Mouse (Mus musculus) midbrain, postnatal 0 days (tissue): ENCODE measurements at regions not wholly inside any gene's neighbourhood (a gene's known extent, or its start where the extent isn't known, plus 50 kb on each side); places are given as distances from the start of the nearest gene placed in this dataset.

Source experiments
- ATAC-seq: fragments of 200-750 bp; cut with Nextera tagmentation; 2 replicates; pipeline ENCODE4 v1.8.0; 2017; ENCODE audit warnings: moderate number of reproducible peaks, mild to moderate bottlenecking, moderate TSS enrichment, moderate library complexity; ENCODE audit not compliant: low FRiP score
- DNase-seq: peaks from one replicate; pipeline ENCODE4 v3.0.0-alpha.2; 2015; ENCODE audit warnings: low spot score
- H3K27ac ChIP-seq: fragments of 300-500 bp; sonication (generic); 2 replicates; pipeline ENCODE4 v1.5.1; 2014; ENCODE audit warnings: low read depth, mild to moderate bottlenecking, low read length, mixed read lengths
- H3K27me3 ChIP-seq: fragments of 300-500 bp; sonication (generic); 2 replicates; pipeline ENCODE4 v1.6.1; 2014; ENCODE audit warnings: low read length, control low read depth, mixed read lengths; ENCODE audit not compliant: insufficient read depth
- H3K36me3 ChIP-seq: fragments of 300-500 bp; sonication (generic); 2 replicates; pipeline ENCODE4 v1.6.1; 2014; ENCODE audit warnings: low read length, control low read depth, mixed read lengths; ENCODE audit not compliant: insufficient read depth
- H3K4me1 ChIP-seq: fragments of 300-500 bp; sonication (generic); 2 replicates; pipeline ENCODE4 v1.6.1; 2014; ENCODE audit warnings: mild to moderate bottlenecking, control low read depth, antibody characterized with exemption, low read length, mixed read lengths; ENCODE audit not compliant: insufficient read depth
- H3K4me2 ChIP-seq: fragments of 300-500 bp; sonication (generic); 2 replicates; pipeline ENCODE4 v1.6.1; 2014; ENCODE audit warnings: low read depth, mild to moderate bottlenecking, low read length, mixed read lengths; ENCODE audit not compliant: poor library complexity, severe bottlenecking
- H3K4me3 ChIP-seq: fragments of 300-500 bp; sonication (generic); 2 replicates; pipeline ENCODE4 v1.5.1; 2014; ENCODE audit warnings: low read depth, mild to moderate bottlenecking, low read length, moderate library complexity
- H3K9ac ChIP-seq: fragments of 300-500 bp; sonication (generic); replicated peaks from 2 replicates; pipeline ENCODE4 v1.6.1; 2014; ENCODE audit warnings: mild to moderate bottlenecking, low read length, moderate library complexity, mixed read lengths; ENCODE audit not compliant: poor library complexity, severe bottlenecking
- H3K9me3 ChIP-seq: fragments of 300-500 bp; sonication (generic); 2 replicates; pipeline ENCODE4 v1.6.1; 2016; ENCODE audit warnings: low read length, control low read depth
- CTCF ChIP-seq: IDR thresholded peaks from 2 replicates; pipeline ENCODE4 v1.5.1; 2016; ENCODE audit warnings: antibody characterized with exemption, mild to moderate bottlenecking
- WGBS: fragments of 180-500 bp; shearing (Covaris S2); extraction: QIAGEN DNeasy Blood & Tissue Kit; methylation state at CpG from one replicate; pipeline ENCODE4 v1.1.7; 2014; 5-methylcytosine and 5-hydroxymethylcytosine counted together

- WGBS: 87% methylated on average over 12 of the region's 12 CpGs
- ATAC-seq (no peak), DNase-seq (no peak)
- no peak overlapping the region for H3K27ac ChIP-seq
- no peak overlapping the region for H3K4me2 ChIP-seq
- no peak overlapping the region for H3K4me3 ChIP-seq
- H3K27me3 ChIP-seq: no peaks in the 10 kb centered on the region
- H3K36me3 ChIP-seq: no peaks in the 10 kb centered on the region
- no peaks in the 10 kb centered on the region for H3K4me1 ChIP-seq
- TF ChIP-seq CTCF: no peak
- no peaks in the 10 kb centered on the region for H3K9me3 ChIP-seq
- H3K9ac ChIP-seq: no peak overlapping the region
These were observed 261.7 kb upstream of the Prickle1 start for GRCm38 (mm10) chr15:93857336-93857901.

- H3K9me3 ChIP-seq: no peaks in the 10 kb centered on the region
- H3K4me3 ChIP-seq: no peak overlapping the region
- WGBS: 82% methylated on average over 3 of the region's 3 CpGs
- H3K27me3 ChIP-seq: no peaks in the 10 kb centered on the region
- no peak overlapping the region for H3K27ac ChIP-seq
- H3K4me1 ChIP-seq: no peaks in the 10 kb centered on the region
- ATAC-seq (no peak), DNase-seq (no peak)
- no peaks in the 10 kb centered on the region for H3K36me3 ChIP-seq
- no peak overlapping the region for H3K4me2 ChIP-seq
- TF ChIP-seq CTCF: no peak
- H3K9ac ChIP-seq: no peak overlapping the region
These were observed 257.5 kb upstream of the Prickle1 start for GRCm38 (mm10) chr15:93853221-93853620.

DNA sequence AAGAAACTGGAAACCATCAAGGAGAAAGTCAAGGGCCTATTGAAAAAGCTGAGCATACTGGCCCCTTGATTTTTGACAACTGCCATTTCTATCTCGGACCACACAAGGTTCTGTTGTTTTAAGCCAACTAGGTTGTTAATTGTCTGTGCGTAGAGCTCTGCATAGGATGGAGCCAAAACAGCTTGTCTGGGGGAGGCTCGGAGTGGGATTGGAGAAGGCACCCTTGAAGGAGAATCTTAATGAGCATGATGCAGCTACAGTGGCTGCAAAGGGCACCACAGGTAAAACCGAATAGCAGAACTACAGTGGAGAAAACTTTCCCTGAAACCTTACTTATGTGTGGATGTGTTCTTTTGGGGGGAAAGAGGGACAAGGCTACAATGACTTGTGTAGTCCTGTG lies 256.4 kb upstream of the Prickle1 start:
- H3K9ac ChIP-seq: no peak overlapping the region
- no peak for DNase-seq
- ATAC-seq: no peak
- H3K27ac ChIP-seq: no peak overlapping the region
- H3K4me2 ChIP-seq: no peak overlapping the region
- H3K27me3 ChIP-seq: no peaks in the 10 kb centered on the region
- H3K36me3 ChIP-seq: no peaks in the 10 kb centered on the region
- no peaks in the 10 kb centered on the region for H3K4me1 ChIP-seq
- 93% methylated on average over 4 of the region's 4 CpGs for WGBS
- TF ChIP-seq CTCF: no peak
- H3K4me3 ChIP-seq: no peak overlapping the region
- no peaks in the 10 kb centered on the region for H3K9me3 ChIP-seq

DNA sequence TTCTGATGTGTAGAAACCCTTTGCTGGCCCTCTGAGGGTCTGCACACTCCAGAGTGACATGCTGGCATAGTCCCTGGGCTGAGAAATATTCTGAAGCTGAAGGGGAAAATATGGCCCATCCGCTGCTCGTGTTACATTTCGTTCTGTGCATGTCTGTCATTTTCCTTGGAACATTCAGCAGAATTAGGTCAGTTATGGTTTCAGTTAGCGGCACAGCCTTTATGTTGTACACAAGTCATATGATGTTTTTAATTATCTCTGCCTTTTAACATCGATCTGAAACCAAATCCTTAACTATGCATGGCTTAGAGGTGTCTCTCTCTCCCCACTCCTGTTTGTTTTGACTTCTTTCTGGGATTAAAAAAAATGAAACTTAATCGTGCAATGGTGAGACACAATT lies 254.7 kb upstream of the Prickle1 start:
- no peak overlapping the region for H3K9ac ChIP-seq
- no peak overlapping the region for H3K27ac ChIP-seq
- no peaks in the 10 kb centered on the region for H3K9me3 ChIP-seq
- H3K4me2 ChIP-seq: no peak overlapping the region
- no peak for ATAC-seq
- 78% methylated on average over 6 of the region's 6 CpGs for WGBS
- no peak overlapping the region for H3K4me3 ChIP-seq
- H3K36me3 ChIP-seq: no peaks in the 10 kb centered on the region
- H3K4me1 ChIP-seq: no peaks in the 10 kb centered on the region
- no peaks in the 10 kb centered on the region for H3K27me3 ChIP-seq
- no peak for TF ChIP-seq CTCF
- no peak for DNase-seq

- H3K4me1 ChIP-seq: no peaks in the 10 kb centered on the region
- ATAC-seq (no peak), DNase-seq (no peak)
- no peaks in the 10 kb centered on the region for H3K36me3 ChIP-seq
- H3K27me3 ChIP-seq: no peaks in the 10 kb centered on the region
- no peak overlapping the region for H3K9ac ChIP-seq
- H3K4me2 ChIP-seq: no peak overlapping the region
- no peaks in the 10 kb centered on the region for H3K9me3 ChIP-seq
- no peak for TF ChIP-seq CTCF
- WGBS: 94% methylated on average over 4 of the region's 4 CpGs
- H3K27ac ChIP-seq: no peak overlapping the region
- no peak overlapping the region for H3K4me3 ChIP-seq
These were observed 253.1 kb upstream of the Prickle1 start for GRCm38 (mm10) chr15:93848830-93849229.

GRCm38 (mm10) chr15:93846797-93847196 lies 251.1 kb upstream of the Prickle1 start:
- no peaks in the 10 kb centered on the region for H3K9me3 ChIP-seq
- 81% methylated on average over 4 of the region's 4 CpGs for WGBS

More at GRCm38 (mm10) chr15:93846797-93847196, 251.1 kb upstream of the Prickle1 start:
- no peak overlapping the region for H3K9ac ChIP-seq
- H3K4me1 ChIP-seq: no peaks in the 10 kb centered on the region
- ATAC-seq: no peak
- DNase-seq: no peak
- TF ChIP-seq CTCF: no peak
- no peak overlapping the region for H3K4me2 ChIP-seq
- H3K27ac ChIP-seq: no peak overlapping the region
- no peak overlapping the region for H3K4me3 ChIP-seq
- H3K36me3 ChIP-seq: no peaks in the 10 kb centered on the region
- no peaks in the 10 kb centered on the region for H3K27me3 ChIP-seq
